Mouse (Mus musculus) MEL (cell line): ENCODE data around the gene Ifna4.

Experiments
- CTCF ChIP-seq, 3 experiments: IDR thresholded peaks in 2 of 3; conservative IDR thresholded peaks in 1 of 3; 2 replicates each; pipeline ENCODE4 v1.5.1; 2011 to 2012; ENCODE audit warnings: low read length in 3 of 3, low read depth in 2 of 3, mild to moderate bottlenecking in 2 of 3, improper control_type of control experiment in 1 of 3, inconsistent platforms in 1 of 3, mixed read lengths in 1 of 3, moderate library complexity in 1 of 3; ENCODE audit not compliant: control insufficient read depth in 1 of 3, insufficient read depth in 1 of 3, poor library complexity in 1 of 3, severe bottlenecking in 1 of 3
- MAFK ChIP-seq: IDR thresholded peaks from 2 replicates; pipeline ENCODE4 v1.6.1; 2011; ENCODE audit warnings: low read depth, mild to moderate bottlenecking, low read length, improper control_type of control experiment, borderline replicate concordance
- NRF1 ChIP-seq: IDR thresholded peaks from 2 replicates; pipeline ENCODE4 v1.6.1; 2014; ENCODE audit warnings: low read depth, mild to moderate bottlenecking, inconsistent platforms, low read length, improper control_type of control experiment, moderate library complexity; ENCODE audit not compliant: poor library complexity, insufficient read depth, severe bottlenecking
- POLR2AphosphoS2 ChIP-seq: IDR thresholded peaks from 2 replicates; pipeline ENCODE4 v1.6.1; 2011; ENCODE audit warnings: low read length, improper control_type of control experiment

GRCm38 (mm10) chr4:88863309-88863708, 21.6 kb downstream of the Ifna4 start:
- TF ChIP-seq CTCF (IDR thresholded peaks at IDR 0.05 in 2 of 3, conservative IDR thresholded peaks at IDR 0.05 in 1 of 3; ENCODE audit: control insufficient read depth in 1 of 3, insufficient read depth in 1 of 3, low read depth in 2 of 3, low read length in 3 of 3, poor library complexity in 1 of 3, severe bottlenecking in 1 of 3) (no peak), POLR2AphosphoS2 (no peak), MAFK (no peak), NRF1 (no peak)
